Mouse (Mus musculus) ES-E14 (cell line): ENCODE measurements around the gene Prpf39.

Experiments used
- ZC3H11A ChIP-seq: IDR thresholded peaks from 2 replicates; pipeline ENCODE4 v1.6.1; 2012; ENCODE audit warnings: low read depth, mild to moderate bottlenecking, inconsistent platforms, low read length, borderline replicate concordance
- ZNF384 ChIP-seq: IDR thresholded peaks from 2 replicates; pipeline ENCODE4 v1.6.1; 2012; ENCODE audit warnings: low read depth, low read length, inconsistent platforms

- TF ChIP-seq ZC3H11A (no peak), ZNF384 (no peak)
Measured at GRCm38 (mm10) chr12:65058203-65058602, 22.1 kb downstream of the Prpf39 start.
